Mouse (Mus musculus) spleen, postnatal 14 days (tissue): ENCODE results near the gene 5430427O19Rik.

ENCODE experiments used
- DNase-seq, 2 experiments: peaks; one replicate each; pipeline ENCODE4 v3.0.0; 2021 to 2022; ENCODE audit warnings: low spot score in 2 of 2

The 5430427O19Rik gene

GRCm38 (mm10) chrX:85869914-85870483 lies at the start of gene 5430427O19Rik:
Gene 5430427O19Rik (plus strand): TSS chrX:85870354.
- DNase-seq = no peak

GRCm38 (mm10) chrX:85827719-85828453 lies 42.3 kb upstream of the 5430427O19Rik start:
- no peak for DNase-seq

- no peak for DNase-seq
These were observed 41.2 kb upstream of the 5430427O19Rik start for GRCm38 (mm10) chrX:85829000-85829399.

GRCm38 (mm10) chrX:85839174-85839573 lies 31.0 kb upstream of the 5430427O19Rik start:
- DNase-seq = no peak

- no peak for DNase-seq
These were observed 14.2 kb upstream of the 5430427O19Rik start for GRCm38 (mm10) chrX:85855938-85856337.

GRCm38 (mm10) chrX:85857169-85857568 lies 13.0 kb upstream of the 5430427O19Rik start:
- DNase-seq = no peak

- DNase-seq = no peak
These were observed 2.1 kb upstream of the 5430427O19Rik start for GRCm38 (mm10) chrX:85868079-85868478.

- no peak for DNase-seq
These were observed 1.4 kb downstream of the 5430427O19Rik start for GRCm38 (mm10) chrX:85871371-85872056.

- DNase-seq = no peak
These were observed 4.2 kb downstream of the 5430427O19Rik start for GRCm38 (mm10) chrX:85874367-85874766.

- no peak for DNase-seq
These were observed 5.8 kb downstream of the 5430427O19Rik start for GRCm38 (mm10) chrX:85875951-85876350.

GRCm38 (mm10) chrX:85877747-85878146 lies 7.6 kb downstream of the 5430427O19Rik start:
- no peak for DNase-seq

GRCm38 (mm10) chrX:85878293-85878692 lies 8.1 kb downstream of the 5430427O19Rik start:
- DNase-seq = no peak

- DNase-seq = no peak
These were observed 9.2 kb downstream of the 5430427O19Rik start for GRCm38 (mm10) chrX:85879198-85879977.

- DNase-seq = no peak
These were observed 16.5 kb downstream of the 5430427O19Rik start for GRCm38 (mm10) chrX:85886651-85887050.

GRCm38 (mm10) chrX:85901195-85901594 lies 31.0 kb downstream of the 5430427O19Rik start:
- no peak for DNase-seq

- peak in 1 of 2 experiments; percentile 14 for DNase-seq
These were observed 48.9 kb downstream of the 5430427O19Rik start for GRCm38 (mm10) chrX:85919034-85919433.

- DNase-seq = no peak
These were observed 62.8 kb downstream of the 5430427O19Rik start for GRCm38 (mm10) chrX:85932991-85933390.
